Comparison of ENCODE assay signal across 18 mouse cellular contexts in the genomic region with DNA sequence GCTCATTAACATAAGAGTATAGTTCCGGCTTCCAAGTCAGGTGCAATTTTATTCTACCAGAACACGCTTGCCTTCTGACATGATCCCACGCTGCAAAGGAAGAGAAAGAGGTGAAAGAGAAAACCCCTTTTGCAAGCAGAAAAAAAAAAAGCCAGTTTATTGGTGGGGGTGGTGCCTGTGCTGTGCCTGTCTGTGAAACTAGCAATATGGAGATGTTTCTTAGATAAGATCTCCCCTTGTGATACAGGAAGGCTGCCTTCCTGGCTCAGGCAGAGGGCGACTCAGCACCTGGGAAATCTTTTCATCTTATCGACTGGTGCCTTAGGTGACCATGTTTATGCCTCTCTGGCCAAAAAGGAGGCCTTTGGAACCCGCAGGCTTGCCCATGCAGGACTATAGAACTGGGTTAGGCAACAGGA.
A peak's percentile ranks its signal among the peaks of the same experiment; 100 is the strongest.
DNase-seq lines count a peak whose midpoint lies in the region; ATAC-seq and TF ChIP-seq lines count a peak whose summit lies in the region.
"Had no signal": no experiment of that assay in that cellular context is flagged by ENCODE, and none has a peak within 500 bp of the region (broad histone marks: within the 10 kb centered on the region; RNA-seq: fewer than 3 reads in every experiment).

No protein-coding gene starts in this region.

- no peak overlapping the region for H3K9ac ChIP-seq in limb, embryonic 13.5 days
- H3K9ac ChIP-seq in liver, postnatal 0 days (replicated peaks), result no peak overlapping the region
- H3K9ac ChIP-seq: forebrain, embryonic 13.5 days; kidney, embryonic 15.5 days; liver, embryonic 14.5 days; midbrain, embryonic 12.5 days had no signal

- no peak overlapping the region for H3K4me3 ChIP-seq in limb, embryonic 13.5 days
- H3K4me3 ChIP-seq in limb, embryonic 10.5 days, result no peak overlapping the region
- peak overlapping the region; percentile 10; the same call in 1 of the 2 replicates for H3K4me3 ChIP-seq in E14TG2a.4 (replicated peaks; ENCODE audit: low read length)
- H3K4me3 ChIP-seq in liver, postnatal 0 days (ENCODE audit: low read depth, low read length), result no peak overlapping the region
- H3K4me3 ChIP-seq: forebrain, embryonic 13.5 days; kidney, embryonic 15.5 days; midbrain, embryonic 12.5 days had no signal

- 29% methylated on average over 6 of the region's 6 CpGs for WGBS in limb, embryonic 13.5 days
- WGBS in limb, embryonic 10.5 days, result 29% methylated on average over 6 of the region's 6 CpGs
- 27% methylated on average over 6 of the region's 6 CpGs for WGBS in liver, postnatal 0 days (ENCODE audit: insufficient replicate concordance)

- H3K36me3 ChIP-seq in limb, embryonic 13.5 days, result no peaks in the 10 kb centered on the region
- no peaks in the 10 kb centered on the region for H3K36me3 ChIP-seq in limb, embryonic 10.5 days
- no peaks in the 10 kb centered on the region for H3K36me3 ChIP-seq in E14TG2a.4 (ENCODE audit: insufficient read depth, low read length)
- no peaks in the 10 kb centered on the region for H3K36me3 ChIP-seq in liver, postnatal 0 days (replicated peaks; ENCODE audit: insufficient read depth, low read length)
- H3K36me3 ChIP-seq: kidney, embryonic 15.5 days; midbrain, embryonic 12.5 days had no signal

- H3K4me2 ChIP-seq in limb, embryonic 13.5 days (replicated peaks), result 0 out of 2 replicates have a peak overlapping the region, but pooled peaks have one; percentile 0
- H3K4me2 ChIP-seq in liver, postnatal 0 days (ENCODE audit: low read depth, low read length), result no peak overlapping the region
- H3K4me2 ChIP-seq: forebrain, embryonic 13.5 days; heart, embryonic 11.5 days; kidney, embryonic 15.5 days; midbrain, embryonic 12.5 days had no signal

- ATAC-seq in limb, embryonic 13.5 days (ENCODE audit: low FRiP score, low read depth), result no peak
- no peak for ATAC-seq in liver, postnatal 0 days
- ATAC-seq: forebrain, embryonic 13.5 days had no signal

- DNase-seq in limb, embryonic 10.5 days (ENCODE audit: low spot score), result no peak
- peak; percentile 22 for DNase-seq in brain, embryonic 14.5 days (ENCODE audit: low read depth)
- DNase-seq in thymus, postnatal 10 days (ENCODE audit: low spot score in 2 of 2), result peak; percentile 38 to 41
- no peak for DNase-seq in liver, postnatal 0 days
- DNase-seq in neural tube, embryonic 10.5 days (ENCODE audit: extremely low spot score, low spot score), result no peak
- no peak for DNase-seq in left cerebral cortex, adult 9 months (ENCODE audit: low spot score in 2 of 2)
- DNase-seq: cerebellum, adult 11-12 months; gastrocnemius, postnatal 10 days; heart, postnatal 4 days; lung, postnatal 10 days; right cerebral cortex, postnatal 14 days had no signal

- no peak for TF ChIP-seq EP300 in liver, postnatal 0 days (IDR thresholded peaks at IDR 0.05; ENCODE audit: low read depth)

- TF ChIP-seq POLR2A in brain, embryonic 14.5 days (IDR thresholded peaks at IDR 0.05; ENCODE audit: borderline replicate concordance, extremely low read depth, insufficient read depth, insufficient read length, poor library complexity, severe bottlenecking), result no peak

- TF ChIP-seq CTCF in E14TG2a.4 (conservative IDR thresholded peaks at IDR 0.05; ENCODE audit: low read length), result no peak
- no peak for TF ChIP-seq CTCF in brain, embryonic 14.5 days (IDR thresholded peaks at IDR 0.05; ENCODE audit: borderline replicate concordance, extremely low read depth, insufficient read depth, insufficient read length)
- TF ChIP-seq CTCF in liver, postnatal 0 days (IDR thresholded peaks at IDR 0.05; ENCODE audit: low read depth), result no peak

- no peaks in the 10 kb centered on the region for H3K4me1 ChIP-seq in limb, embryonic 13.5 days
- H3K4me1 ChIP-seq in limb, embryonic 10.5 days, result peaks cover 19% of the 10 kb centered on the region
- H3K4me1 ChIP-seq in E14TG2a.4 (replicated peaks; ENCODE audit: low read depth, low read length), result peaks cover 10% of the 10 kb centered on the region
- no peaks in the 10 kb centered on the region for H3K4me1 ChIP-seq in liver, postnatal 0 days (ENCODE audit: insufficient read depth)
- H3K4me1 ChIP-seq: kidney, embryonic 15.5 days had no signal

- 0 out of 2 replicates have a peak, but pooled peaks cover 7% of the 10 kb centered on the region for H3K9me3 ChIP-seq in limb, embryonic 13.5 days
- no peaks in the 10 kb centered on the region for H3K9me3 ChIP-seq in limb, embryonic 10.5 days (replicated peaks)
- H3K9me3 ChIP-seq in E14TG2a.4 (ENCODE audit: low read length), result no peaks in the 10 kb centered on the region
- no peaks in the 10 kb centered on the region for H3K9me3 ChIP-seq in liver, postnatal 0 days (ENCODE audit: low read length)
- H3K9me3 ChIP-seq: forebrain, embryonic 13.5 days; kidney, embryonic 15.5 days; midbrain, embryonic 12.5 days had no signal

- no peak overlapping the region for H3K27ac ChIP-seq in limb, embryonic 13.5 days
- H3K27ac ChIP-seq in limb, embryonic 10.5 days, result no peak overlapping the region
- H3K27ac ChIP-seq in liver, postnatal 0 days (ENCODE audit: low read depth), result no peak overlapping the region
- H3K27ac ChIP-seq: forebrain, embryonic 13.5 days; kidney, embryonic 15.5 days; liver, embryonic 14.5 days; midbrain, embryonic 12.5 days had no signal

- no peaks in the 10 kb centered on the region for H3K27me3 ChIP-seq in limb, embryonic 13.5 days
- H3K27me3 ChIP-seq in limb, embryonic 10.5 days (ENCODE audit: low read depth, poor library complexity, severe bottlenecking), result peaks cover 11% of the 10 kb centered on the region
- H3K27me3 ChIP-seq in E14TG2a.4 (ENCODE audit: insufficient read depth, low read length), result peaks cover 7% of the 10 kb centered on the region; the same call in 1 of the 2 replicates
- H3K27me3 ChIP-seq in liver, postnatal 0 days (ENCODE audit: insufficient read depth, low read length), result no peaks in the 10 kb centered on the region
- H3K27me3 ChIP-seq: forebrain, embryonic 13.5 days; kidney, embryonic 15.5 days had no signal

Comparison
In these comparisons a context has a peak if more than half of its experiments do, and no peak if none do; other contexts are left out.
1. DNase-seq: peak in brain, embryonic 14.5 days (single experiment) and thymus, postnatal 10 days (2 of 2); none in limb, embryonic 10.5 days (single experiment), liver, postnatal 0 days (single experiment), neural tube, embryonic 10.5 days (single experiment) and left cerebral cortex, adult 9 months (0 of 2).